In the genomic region with DNA sequence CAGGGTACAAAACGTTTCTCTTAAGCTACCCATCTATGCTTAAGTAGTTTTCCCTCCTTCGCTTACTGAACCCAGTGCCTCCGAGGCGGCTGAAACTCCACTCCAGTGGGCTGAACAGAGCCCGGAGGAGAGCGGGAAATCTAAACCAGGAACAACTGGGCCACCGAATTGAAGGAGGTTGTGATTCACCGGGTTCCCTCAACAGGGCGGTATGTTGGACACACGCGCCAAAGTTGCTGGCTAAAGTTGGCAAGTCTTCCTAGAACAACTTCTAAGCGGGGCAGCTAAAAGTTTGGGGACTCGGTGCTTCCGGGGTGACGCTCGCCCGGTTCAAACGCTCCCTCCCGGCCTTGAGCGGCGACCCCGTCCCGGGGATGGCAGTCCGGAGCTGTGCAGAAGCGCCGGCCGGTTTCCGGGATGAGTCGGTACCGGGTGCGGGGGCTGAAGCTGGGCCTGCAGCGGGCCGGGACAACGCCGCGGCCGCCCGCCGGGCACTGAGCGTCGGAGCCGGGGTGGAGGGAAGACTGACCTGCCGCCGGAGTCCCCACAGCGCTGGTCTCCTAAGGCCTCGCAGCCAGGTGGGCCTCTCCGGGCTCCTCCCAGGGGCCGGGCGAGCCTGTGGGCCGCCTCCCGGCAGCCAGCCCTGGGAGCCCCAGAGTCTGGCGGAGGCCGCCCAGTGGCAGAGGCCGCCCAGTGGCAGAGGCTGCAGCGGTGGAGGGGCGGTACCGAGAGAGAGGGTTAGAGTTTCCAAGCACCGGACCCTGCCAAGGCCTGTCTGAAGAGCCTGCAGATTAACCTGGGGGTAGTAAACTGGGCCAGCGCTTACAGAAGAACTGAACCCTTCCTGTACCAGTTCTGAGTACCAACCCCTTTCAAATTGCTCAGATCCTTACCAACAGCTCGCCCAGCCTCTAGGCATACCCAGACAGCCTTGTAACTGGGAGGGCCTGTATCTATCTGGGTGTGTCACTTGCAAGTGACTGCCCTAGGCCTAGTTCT, we compare ENCODE assay signal across 8 mouse cellular contexts. TPM values are rescaled to one million over a fixed set of nuclear protein-coding genes. Genes with fewer than 3 reads are reported as not detected.
DNase-seq lines count a peak whose midpoint lies in the region; ATAC-seq and TF ChIP-seq lines count a peak whose summit lies in the region.

A gene (plus strand): TSS at position 181 of the 999 bp plus-strand sequence.
A gene (minus strand): TSS at position 939 of the 999 bp plus-strand sequence.

- H3K4me2 ChIP-seq in heart, embryonic 16.5 days (ENCODE audit: low read depth, low read length): peak within 1 kb of the TSS; percentile 60
- H3K4me2 ChIP-seq in lung, embryonic 16.5 days (ENCODE audit: low read depth, low read length): peak within 1 kb of the TSS; percentile 66

- no peak for TF ChIP-seq CTCF in E14TG2a.4 (conservative IDR thresholded peaks at IDR 0.05; ENCODE audit: low read length)
- peak; percentile 36; the same call in 1 of the 2 replicates for TF ChIP-seq CTCF in brain, embryonic 14.5 days (IDR thresholded peaks at IDR 0.05; ENCODE audit: borderline replicate concordance, extremely low read depth, insufficient read depth, insufficient read length)

- peak within 1 kb of the TSS; percentile 82 for H3K4me3 ChIP-seq in E14TG2a.4 (replicated peaks; ENCODE audit: low read length)
- H3K4me3 ChIP-seq in heart, embryonic 16.5 days (ENCODE audit: low read length): peak within 1 kb of the TSS; percentile 86
- peak within 1 kb of the TSS; percentile 82 for H3K4me3 ChIP-seq in lung, embryonic 16.5 days (ENCODE audit: low read length)

- peak; percentile 86 for DNase-seq in brain, embryonic 14.5 days (ENCODE audit: low read depth)
- peak; percentile 80 to 94 for DNase-seq in kidney, postnatal 25 days
- peak; percentile 81 for DNase-seq in ovary, adult 18-20 months (ENCODE audit: low spot score)
- peak; percentile 59 to 66 for DNase-seq in thymus, postnatal 10 days (ENCODE audit: low spot score in 2 of 2)

- H3K9me3 ChIP-seq in E14TG2a.4 (ENCODE audit: low read length): no peaks in the 10 kb centered on the region
- H3K9me3 ChIP-seq in heart, embryonic 16.5 days (replicated peaks; ENCODE audit: control insufficient read depth, low read length): no peaks in the 10 kb centered on the region
- no peaks in the 10 kb centered on the region for H3K9me3 ChIP-seq in lung, embryonic 16.5 days (ENCODE audit: control insufficient read depth, low read length)

- peak within 1 kb of the TSS; percentile 88 for H3K9ac ChIP-seq in heart, embryonic 16.5 days (ENCODE audit: low read length)
- H3K9ac ChIP-seq in lung, embryonic 16.5 days (ENCODE audit: low read length): peak within 1 kb of the TSS; percentile 89

- no peaks in the 10 kb centered on the region for H3K27me3 ChIP-seq in E14TG2a.4 (ENCODE audit: insufficient read depth, low read length)
- no peaks in the 10 kb centered on the region for H3K27me3 ChIP-seq in heart, embryonic 16.5 days (ENCODE audit: control insufficient read depth, insufficient read depth, low read length)
- H3K27me3 ChIP-seq in lung, embryonic 16.5 days (ENCODE audit: control insufficient read depth, insufficient read depth, low read depth, low read length): no peaks in the 10 kb centered on the region

- H3K36me3 ChIP-seq in E14TG2a.4 (ENCODE audit: insufficient read depth, low read length): no peaks in the 10 kb centered on the region
- H3K36me3 ChIP-seq in heart, embryonic 16.5 days (ENCODE audit: control insufficient read depth, insufficient read depth): 0 out of 2 replicates have a peak, but pooled peaks cover 2% of the 10 kb centered on the region
- H3K36me3 ChIP-seq in lung, embryonic 16.5 days (ENCODE audit: control insufficient read depth, insufficient read depth, low read length): no peaks in the 10 kb centered on the region; the same call in none of the 2 replicates

- peak; percentile 32; the same call in 1 of the 2 replicates for TF ChIP-seq POLR2A in brain, embryonic 14.5 days (IDR thresholded peaks at IDR 0.05; ENCODE audit: borderline replicate concordance, extremely low read depth, insufficient read depth, insufficient read length, poor library complexity, severe bottlenecking)

- peak; percentile 92 for ATAC-seq in erythroid progenitor cell, adult 5-6 weeks (replicated peaks; ENCODE audit: low FRiP score, poor library complexity, severe bottlenecking)
- peak; percentile 99 for ATAC-seq in heart, embryonic 16.5 days (replicated peaks; ENCODE audit: extremely low read depth, insufficient read depth, low FRiP score)
- ATAC-seq in lung, embryonic 16.5 days (ENCODE audit: low read depth): peak; percentile 100

- peaks cover 10% of the 10 kb centered on the region for H3K4me1 ChIP-seq in E14TG2a.4 (replicated peaks; ENCODE audit: low read depth, low read length)
- peaks cover 9% of the 10 kb centered on the region for H3K4me1 ChIP-seq in heart, embryonic 16.5 days (ENCODE audit: control insufficient read depth, insufficient read depth, low read length)
- H3K4me1 ChIP-seq in lung, embryonic 16.5 days (replicated peaks; ENCODE audit: control insufficient read depth, insufficient read depth, low read length): no peaks in the 10 kb centered on the region; the same call in 1 of the 2 replicates

- under 1% methylated on average over 60 of the region's 60 CpGs for WGBS in heart, embryonic 16.5 days
- WGBS in lung, embryonic 16.5 days: under 1% methylated on average over 55 of the region's 60 CpGs

- peak within 1 kb of the TSS; percentile 83 for H3K27ac ChIP-seq in heart, embryonic 16.5 days (ENCODE audit: low read length)
- H3K27ac ChIP-seq in lung, embryonic 16.5 days (ENCODE audit: low read length): peak within 1 kb of the TSS; percentile 83

RNA-seq across cellular contexts. Expression of the first gene that starts in this region (rescaled TPM):
- not detected in 2 replicates for polyA plus RNA-seq in brain, embryonic 14.5 days (2012; rRNA removed)
- not detected in 2 replicates for total RNA-seq in erythroid progenitor cell, adult 5-6 weeks (2015; ENCODE audit: low replicate concordance)
- total RNA-seq in erythroid progenitor cell, adult 5-6 weeks (2017; ENCODE audit: low replicate concordance): not detected in 2 replicates
- not detected in 2 replicates for polyA plus RNA-seq in heart, embryonic 16.5 days (2015; fragmentation: Nextera tagmentation; extraction: Ambion mirVana)
- not detected in 2 replicates for polyA plus RNA-seq in lung, embryonic 16.5 days (2015; fragmentation: Nextera tagmentation; extraction: Ambion mirVana)

RNA-seq across cellular contexts. Expression of the second gene that starts in this region (rescaled TPM):
- polyA plus RNA-seq in brain, embryonic 14.5 days (2012; rRNA removed): 2.0 and 3.1 TPM in 2 replicates
- 76.0 and 81.3 TPM in 2 replicates for total RNA-seq in erythroid progenitor cell, adult 5-6 weeks (2015; ENCODE audit: low replicate concordance)
- 56.1 and 80.5 TPM in 2 replicates for total RNA-seq in erythroid progenitor cell, adult 5-6 weeks (2017; ENCODE audit: low replicate concordance)
- polyA plus RNA-seq in heart, embryonic 16.5 days (2015; fragmentation: Nextera tagmentation; extraction: Ambion mirVana): 14.5 and 17.6 TPM in 2 replicates
- polyA plus RNA-seq in lung, embryonic 16.5 days (2015; fragmentation: Nextera tagmentation; extraction: Ambion mirVana): 19.5 and 20.7 TPM in 2 replicates

Comparison
In these comparisons a context has a peak if more than half of its experiments do, and no peak if none do; other contexts are left out.
1. Peak in every context shown above with its lines: DNase-seq, ATAC-seq, H3K4me3 ChIP-seq and H3K27ac ChIP-seq.